ENCODE assay signal across 23 mouse cellular contexts in the genomic region with DNA sequence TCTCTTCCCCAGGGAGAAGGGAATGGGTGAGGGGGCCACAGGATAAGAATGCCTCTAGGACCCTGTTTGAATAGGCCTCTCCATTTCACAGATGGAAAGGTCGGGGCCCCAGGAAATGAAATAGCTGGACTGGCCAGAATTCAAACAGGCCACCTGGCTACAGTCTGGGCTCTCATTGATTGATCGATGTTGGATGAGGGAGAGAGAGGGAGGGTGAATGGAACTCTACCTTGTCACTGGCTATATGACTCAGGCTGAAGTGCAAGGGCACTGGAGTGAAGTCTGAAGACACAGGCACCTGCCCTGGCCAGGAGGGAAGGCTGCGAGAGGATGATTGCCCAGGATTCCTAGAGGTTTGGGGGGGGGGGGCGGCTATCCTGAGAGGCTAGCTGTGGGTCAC. TPM values are rescaled to one million over a fixed set of nuclear protein-coding genes. Genes with fewer than 3 reads are reported as not detected.
DNase-seq lines count a peak whose midpoint lies in the region; ATAC-seq and TF ChIP-seq lines count a peak whose summit lies in the region.
"Had no signal": no experiment of that assay in that cellular context is flagged by ENCODE, and none has a peak within 500 bp of the region (broad histone marks: within the 10 kb centered on the region; RNA-seq: fewer than 3 reads in every experiment).

No protein-coding gene starts in this region.

- DNase-seq in kidney, postnatal 10 days, result no peak
- no peak for DNase-seq in embryonic facial prominence, embryonic 14.5 days (ENCODE audit: low spot score)
- no peak for DNase-seq in stomach, postnatal 0 days (ENCODE audit: low spot score)
- DNase-seq in heart, adult 9 months (ENCODE audit: low spot score in 2 of 2), result no peak
- DNase-seq: adrenal gland, postnatal 10 days; B cell, adult 2 months; cerebellum, adult 18-20 months; cerebellum, adult 9-11 months; cerebellum, postnatal 36 days; gastrocnemius, postnatal 25 days; heart, adult 11 months; heart, postnatal 10 days; heart, postnatal 4 days had no signal

- H3K27me3 ChIP-seq in kidney, embryonic 15.5 days, result peaks cover 19% of the 10 kb centered on the region
- peaks cover 14% of the 10 kb centered on the region for H3K27me3 ChIP-seq in embryonic facial prominence, embryonic 14.5 days (replicated peaks; ENCODE audit: control insufficient read depth, insufficient read depth, low read length)
- no peaks in the 10 kb centered on the region for H3K27me3 ChIP-seq in myocyte (ENCODE audit: control insufficient read depth, insufficient read depth, insufficient read length)
- no peaks in the 10 kb centered on the region; the same call in 1 of the 2 replicates for H3K27me3 ChIP-seq in stomach, postnatal 0 days (ENCODE audit: control insufficient read depth, insufficient read depth, low read length)
- peaks cover 36% of the 10 kb centered on the region for H3K27me3 ChIP-seq in midbrain, embryonic 13.5 days

- peaks cover 23% of the 10 kb centered on the region for H3K4me1 ChIP-seq in kidney, embryonic 15.5 days
- H3K4me1 ChIP-seq in embryonic facial prominence, embryonic 14.5 days (ENCODE audit: control insufficient read depth, insufficient read depth, low read length), result peaks cover 8% of the 10 kb centered on the region
- no peaks in the 10 kb centered on the region for H3K4me1 ChIP-seq in stomach, postnatal 0 days (replicated peaks; ENCODE audit: control insufficient read depth, insufficient read depth)
- H3K4me1 ChIP-seq in midbrain, embryonic 13.5 days (replicated peaks), result peaks cover 9% of the 10 kb centered on the region

- no peak overlapping the region for H3K9ac ChIP-seq in kidney, embryonic 15.5 days
- no peak overlapping the region for H3K9ac ChIP-seq in embryonic facial prominence, embryonic 14.5 days (ENCODE audit: low read depth, low read length)
- no peak overlapping the region for H3K9ac ChIP-seq in stomach, postnatal 0 days (ENCODE audit: low read length)
- H3K9ac ChIP-seq in midbrain, embryonic 13.5 days (replicated peaks), result no peak overlapping the region
- H3K9ac ChIP-seq: hindbrain, embryonic 12.5 days had no signal

- peak overlapping the region; percentile 81; the same call in 1 of the 2 replicates for H3K4me2 ChIP-seq in kidney, embryonic 15.5 days
- H3K4me2 ChIP-seq in embryonic facial prominence, embryonic 14.5 days (ENCODE audit: low read depth, low read length), result peak overlapping the region; percentile 82; the same call in 1 of the 2 replicates
- H3K4me2 ChIP-seq in myocyte (ENCODE audit: low read depth), result no peak overlapping the region
- peak overlapping the region; percentile 71; the same call in 1 of the 2 replicates for H3K4me2 ChIP-seq in stomach, postnatal 0 days (replicated peaks; ENCODE audit: low read depth)
- no peak overlapping the region for H3K4me2 ChIP-seq in midbrain, embryonic 13.5 days (replicated peaks)

- H3K36me3 ChIP-seq in kidney, embryonic 15.5 days, result no peaks in the 10 kb centered on the region
- H3K36me3 ChIP-seq in embryonic facial prominence, embryonic 14.5 days (ENCODE audit: control insufficient read depth, insufficient read depth, low read length), result no peaks in the 10 kb centered on the region
- H3K36me3 ChIP-seq in myocyte (ENCODE audit: control insufficient read depth, insufficient read depth), result no peaks in the 10 kb centered on the region
- H3K36me3 ChIP-seq in stomach, postnatal 0 days (ENCODE audit: control insufficient read depth, insufficient read depth, low read length), result no peaks in the 10 kb centered on the region
- no peaks in the 10 kb centered on the region for H3K36me3 ChIP-seq in midbrain, embryonic 13.5 days
- H3K36me3 ChIP-seq: forebrain, embryonic 15.5 days; G1E; heart, embryonic 10.5 days; hindbrain, embryonic 12.5 days had no signal

- WGBS in kidney, embryonic 15.5 days, result 73% methylated on average over 4 of the region's 4 CpGs
- 79% methylated on average over 4 of the region's 4 CpGs for WGBS in embryonic facial prominence, embryonic 14.5 days
- 76% methylated on average over 3 of the region's 4 CpGs for WGBS in stomach, postnatal 0 days
- 90% methylated on average over 4 of the region's 4 CpGs for WGBS in midbrain, embryonic 13.5 days

- H3K4me3 ChIP-seq in kidney, embryonic 15.5 days (replicated peaks), result no peak overlapping the region
- H3K4me3 ChIP-seq in embryonic facial prominence, embryonic 14.5 days (ENCODE audit: low read depth, low read length), result no peak overlapping the region
- H3K4me3 ChIP-seq in myocyte, result peak overlapping the region; percentile 21
- H3K4me3 ChIP-seq in stomach, postnatal 0 days (ENCODE audit: low read depth, low read length), result no peak overlapping the region
- H3K4me3 ChIP-seq in midbrain, embryonic 13.5 days (replicated peaks), result no peak overlapping the region

- ATAC-seq in kidney, embryonic 15.5 days (replicated peaks; ENCODE audit: low FRiP score), result no peak
- ATAC-seq in embryonic facial prominence, embryonic 14.5 days (ENCODE audit: low read depth), result no peak
- no peak for ATAC-seq in stomach, postnatal 0 days (ENCODE audit: low FRiP score, low TSS enrichment)
- no peak for ATAC-seq in midbrain, embryonic 13.5 days
- ATAC-seq: CD4-positive, CD25-positive, alpha-beta regulatory T cell, adult 4 months; forebrain, embryonic 15.5 days; hindbrain, embryonic 16.5 days; inflammation-experienced regulatory T-cells, adult 6 months had no signal

- H3K9me3 ChIP-seq in kidney, embryonic 15.5 days (replicated peaks), result no peaks in the 10 kb centered on the region
- no peaks in the 10 kb centered on the region for H3K9me3 ChIP-seq in embryonic facial prominence, embryonic 14.5 days (ENCODE audit: control insufficient read depth, low read length)
- H3K9me3 ChIP-seq in stomach, postnatal 0 days (ENCODE audit: control insufficient read depth, low read length), result no peaks in the 10 kb centered on the region
- no peaks in the 10 kb centered on the region for H3K9me3 ChIP-seq in midbrain, embryonic 13.5 days
- H3K9me3 ChIP-seq: forebrain, embryonic 15.5 days; G1E; heart, embryonic 10.5 days; hindbrain, embryonic 12.5 days had no signal

- H3K27ac ChIP-seq in kidney, embryonic 15.5 days, result no peak overlapping the region
- H3K27ac ChIP-seq in embryonic facial prominence, embryonic 14.5 days (replicated peaks; ENCODE audit: low read depth, low read length), result no peak overlapping the region
- no peak overlapping the region for H3K27ac ChIP-seq in stomach, postnatal 0 days (replicated peaks)
- no peak overlapping the region for H3K27ac ChIP-seq in midbrain, embryonic 13.5 days
- H3K27ac ChIP-seq: forebrain, embryonic 15.5 days; hindbrain, embryonic 12.5 days had no signal

- no peak overlapping the region for H3ac ChIP-seq in myocyte (ENCODE audit: control insufficient read depth, insufficient read length)

- no peak for TF ChIP-seq CTCF in stomach, postnatal 0 days (IDR thresholded peaks at IDR 0.05; ENCODE audit: low read depth)

- no peak for TF ChIP-seq POLR2A in myocyte (IDR thresholded peaks at IDR 0.05; ENCODE audit: insufficient read length, low read depth)

- H3K79me2 ChIP-seq in myocyte (ENCODE audit: control insufficient read depth, insufficient read depth), result no peaks in the 10 kb centered on the region

- TF ChIP-seq EP300 in stomach, postnatal 0 days (optimal IDR thresholded peaks at IDR 0.05), result no peak

TF ChIP-seq in myocyte, 11 proteins besides CTCF, POLR2A, EP300 and RAD21:
- TF ChIP-seq MYOG (IDR thresholded peaks at IDR 0.05; ENCODE audit: control insufficient read depth in 1 of 3, insufficient read depth in 1 of 3, insufficient read length in 2 of 3, low read depth in 2 of 3) (no peak), SRF (IDR thresholded peaks at IDR 0.05; ENCODE audit: control insufficient read depth, insufficient read length, low read depth) (no peak)

RNA-seq across cellular contexts. Expression of a gene that starts 0.9 kb away (rescaled TPM):
- 1.8 and 2.2 TPM in 2 replicates for polyA plus RNA-seq in kidney, embryonic 15.5 days (2015; fragmentation: Nextera tagmentation; extraction: Ambion mirVana)
- 3.1 and 4.1 TPM in 2 replicates for polyA plus RNA-seq in embryonic facial prominence, embryonic 14.5 days (2014; fragmentation: Nextera tagmentation; extraction: Ambion mirVana)
- polyA plus RNA-seq in myocyte (2012; fragmentation: generic; extraction: Trizol), result 4.9 TPM
- 2.2 and 3.1 TPM in 2 replicates for polyA plus RNA-seq in stomach, postnatal 0 days (2015; fragmentation: Nextera tagmentation; extraction: Ambion mirVana)
- polyA plus RNA-seq in midbrain, embryonic 13.5 days (2015; fragmentation: Nextera tagmentation; extraction: Ambion mirVana), result 0.11 and 0.17 TPM in 2 replicates
- polyA plus RNA-seq: G1E had no signal

Comparison
In these comparisons a context has a peak if more than half of its experiments do, and no peak if none do; other contexts are left out.
1. H3K4me2 ChIP-seq: peak in kidney, embryonic 15.5 days (single experiment), embryonic facial prominence, embryonic 14.5 days (single experiment) and stomach, postnatal 0 days (single experiment); none in myocyte (single experiment) and midbrain, embryonic 13.5 days (single experiment).